Mouse (Mus musculus) liver, embryonic 18 days (tissue): ENCODE measurements around the gene Zfp947. TPM values are rescaled to one million over a fixed set of nuclear protein-coding genes. Genes with fewer than 3 reads are reported as not detected.

Experiments
- polyA plus RNA-seq: library from polyadenylated mRNA; depleted of rRNA; stranded (reverse); fragments of >200 nt; gene quantifications from 2 replicates; pipeline ENCODE4 v1.2.3, GENCODE M21; 2012; rRNA removed

The Zfp947 gene
- 0.23 and 0.31 TPM in 2 replicates for polyA plus RNA-seq

DNA sequence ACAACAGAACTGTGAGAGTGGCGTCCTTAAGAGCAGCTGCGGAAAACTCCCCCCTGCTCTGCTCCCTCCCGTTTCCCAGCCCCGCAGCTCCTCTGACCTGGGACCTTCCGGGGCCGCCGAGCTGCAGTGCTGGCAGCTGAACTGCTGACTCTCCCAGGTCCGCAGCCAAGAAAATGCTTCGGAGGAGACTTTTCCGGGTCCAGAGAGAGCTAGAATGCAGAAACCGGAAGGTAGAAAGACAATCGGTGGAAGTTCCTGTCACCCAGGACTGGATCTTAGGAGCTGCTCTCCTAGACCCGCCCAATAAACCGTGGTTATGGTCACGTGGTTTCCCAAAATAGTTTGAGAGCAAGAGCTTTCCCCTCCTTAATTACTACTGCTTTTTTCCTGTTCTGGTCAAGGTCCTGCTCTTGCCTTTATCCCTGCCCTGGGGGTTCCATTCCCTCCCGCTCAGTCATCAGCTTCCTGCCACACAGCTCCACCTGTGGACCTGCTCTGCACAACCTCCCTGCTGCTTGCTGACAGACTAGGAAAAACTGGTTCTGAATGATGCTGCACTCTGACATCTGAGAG is at the start of gene Zfp947:
Gene Zfp947 (minus strand): TSS at position 469 of the 573 bp plus-strand sequence.

Other genes with a start within 250 kb of the Zfp947 start
- 3.5 and 3.7 TPM in 2 replicates for gene Zfp942, start 203.7 kb downstream of the Zfp947 start, polyA plus RNA-seq
- gene Zfp943, start 203.6 kb downstream of the Zfp947 start, polyA plus RNA-seq = 3.9 and 4.3 TPM in 2 replicates
- gene Zfp994, start 59.4 kb upstream of the Zfp947 start, polyA plus RNA-seq = 0.63 and 0.71 TPM in 2 replicates
- 2.2 and 2.4 TPM in 2 replicates for gene CT030661.1, start 148.6 kb upstream of the Zfp947 start, polyA plus RNA-seq
- 2.6 and 2.8 TPM in 2 replicates for gene Zfp944, start 195.2 kb upstream of the Zfp947 start, polyA plus RNA-seq
- 1.5 TPM in 2 replicates for gene Zfp758, start 195.3 kb upstream of the Zfp947 start, polyA plus RNA-seq